Mouse (Mus musculus): Measurements from ENCODE around the gene Olfr412.

The Olfr412 gene

GRCm38 (mm10) chr11:74408587-74409446 is 46.9 kb downstream of the Olfr412 start:
- H3K4me3 ChIP-seq (replicated peaks; ENCODE audit: low read length), result no peak overlapping the region
- H3K36me3 ChIP-seq (ENCODE audit: insufficient read depth, low read length), result no peaks in the 10 kb centered on the region
- TF ChIP-seq POU5F1 (IDR thresholded peaks at IDR 0.05; ENCODE audit: borderline replicate concordance, low read length) (no peak), CTCF (conservative IDR thresholded peaks at IDR 0.05; ENCODE audit: low read length) (no peak), NANOG (IDR thresholded peaks at IDR 0.05; ENCODE audit: borderline replicate concordance, low read length) (no peak)
- no peaks in the 10 kb centered on the region; the same call in 1 of the 2 replicates for H3K27me3 ChIP-seq (ENCODE audit: insufficient read depth, low read length)
- no peaks in the 10 kb centered on the region for H3K9me3 ChIP-seq (ENCODE audit: low read length)
- no peaks in the 10 kb centered on the region for H3K4me1 ChIP-seq (replicated peaks; ENCODE audit: low read depth, low read length)

GRCm38 (mm10) chr11:74409447-74409754 is 47.5 kb downstream of the Olfr412 start:
- Histone ChIP-seq H3K4me1 (replicated peaks; ENCODE audit: low read depth, low read length) (no peaks in the 10 kb centered on the region), H3K4me3 (replicated peaks; ENCODE audit: low read length) (no peak overlapping the region), H3K27me3 (ENCODE audit: insufficient read depth, low read length) (no peaks in the 10 kb centered on the region; the same call in 1 of the 2 replicates), H3K36me3 (ENCODE audit: insufficient read depth, low read length) (no peaks in the 10 kb centered on the region), H3K9me3 (ENCODE audit: low read length) (no peaks in the 10 kb centered on the region)
- TF ChIP-seq POU5F1 (IDR thresholded peaks at IDR 0.05; ENCODE audit: borderline replicate concordance, low read length), result no peak
- TF ChIP-seq NANOG (IDR thresholded peaks at IDR 0.05; ENCODE audit: borderline replicate concordance, low read length), result no peak

DNA sequence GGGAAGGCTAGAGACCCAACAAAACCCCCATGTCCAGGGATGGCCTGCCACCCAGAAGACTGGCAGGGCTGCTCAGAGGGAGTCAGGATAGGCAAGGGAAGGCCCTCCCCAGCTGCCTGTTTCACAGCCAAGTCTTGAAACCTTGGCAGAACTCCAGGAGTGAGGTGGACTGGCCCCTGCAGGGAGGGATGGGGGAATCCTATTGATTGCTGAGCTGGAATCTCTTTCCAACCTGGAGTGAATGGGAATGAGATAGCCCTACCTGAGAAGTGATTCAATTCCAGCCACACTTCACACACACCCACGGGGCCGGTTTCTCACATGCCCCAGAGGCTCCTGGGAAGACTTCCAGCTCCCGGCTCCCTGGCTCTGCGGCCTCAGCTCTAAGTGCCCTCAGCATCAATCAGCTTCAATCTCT is 47.9 kb downstream of the Olfr412 start:
- TF ChIP-seq CTCF (conservative IDR thresholded peaks at IDR 0.05; ENCODE audit: low read length) (no peak), NANOG (IDR thresholded peaks at IDR 0.05; ENCODE audit: borderline replicate concordance, low read length) (no peak), POU5F1 (IDR thresholded peaks at IDR 0.05; ENCODE audit: borderline replicate concordance, low read length) (no peak)
- no peak overlapping the region for H3K4me3 ChIP-seq (replicated peaks; ENCODE audit: low read length)
- H3K27me3 ChIP-seq (ENCODE audit: insufficient read depth, low read length), result no peaks in the 10 kb centered on the region; the same call in 1 of the 2 replicates
- H3K36me3 ChIP-seq (ENCODE audit: insufficient read depth, low read length), result no peaks in the 10 kb centered on the region
- no peaks in the 10 kb centered on the region for H3K4me1 ChIP-seq (replicated peaks; ENCODE audit: low read depth, low read length)
- H3K9me3 ChIP-seq (ENCODE audit: low read length), result no peaks in the 10 kb centered on the region

- Histone ChIP-seq H3K36me3 (ENCODE audit: insufficient read depth, low read length) (no peaks in the 10 kb centered on the region), H3K27me3 (ENCODE audit: insufficient read depth, low read length) (no peaks in the 10 kb centered on the region; the same call in 1 of the 2 replicates), H3K4me1 (replicated peaks; ENCODE audit: low read depth, low read length) (no peaks in the 10 kb centered on the region), H3K9me3 (ENCODE audit: low read length) (no peaks in the 10 kb centered on the region), H3K4me3 (replicated peaks; ENCODE audit: low read length) (no peak overlapping the region)
- TF ChIP-seq NANOG (IDR thresholded peaks at IDR 0.05; ENCODE audit: borderline replicate concordance, low read length) (no peak), CTCF (conservative IDR thresholded peaks at IDR 0.05; ENCODE audit: low read length) (no peak), POU5F1 (IDR thresholded peaks at IDR 0.05; ENCODE audit: borderline replicate concordance, low read length) (no peak)
Measured at GRCm38 (mm10) chr11:74411943-74412342, 50.1 kb downstream of the Olfr412 start.

DNA sequence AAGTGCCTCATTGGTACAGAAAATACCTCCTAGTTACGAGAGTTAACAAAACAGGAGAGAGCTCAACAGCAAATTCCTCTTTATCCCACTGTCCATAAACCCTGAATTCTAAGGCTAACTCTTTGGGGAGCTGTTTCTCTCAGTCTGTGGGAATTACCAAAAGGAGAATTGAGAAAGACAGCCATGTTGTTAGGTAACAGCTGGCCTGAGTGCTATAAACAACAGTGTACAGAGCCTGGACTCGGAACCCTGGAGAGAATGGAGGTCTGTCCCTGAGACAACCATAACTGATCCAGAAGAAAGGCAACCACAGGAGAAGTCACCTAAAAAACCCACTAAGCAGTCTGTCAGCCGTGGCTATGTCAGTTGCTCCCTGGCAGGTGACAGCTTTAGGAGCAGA is 50.6 kb downstream of the Olfr412 start:
- Histone ChIP-seq H3K36me3 (ENCODE audit: insufficient read depth, low read length) (no peaks in the 10 kb centered on the region), H3K27me3 (ENCODE audit: insufficient read depth, low read length) (no peaks in the 10 kb centered on the region; the same call in 1 of the 2 replicates), H3K4me3 (replicated peaks; ENCODE audit: low read length) (no peak overlapping the region), H3K9me3 (ENCODE audit: low read length) (no peaks in the 10 kb centered on the region), H3K4me1 (replicated peaks; ENCODE audit: low read depth, low read length) (no peaks in the 10 kb centered on the region)
- no peak for TF ChIP-seq POU5F1 (IDR thresholded peaks at IDR 0.05; ENCODE audit: borderline replicate concordance, low read length)
- TF ChIP-seq NANOG (IDR thresholded peaks at IDR 0.05; ENCODE audit: borderline replicate concordance, low read length), result no peak
- no peak for TF ChIP-seq CTCF (conservative IDR thresholded peaks at IDR 0.05; ENCODE audit: low read length)

DNA sequence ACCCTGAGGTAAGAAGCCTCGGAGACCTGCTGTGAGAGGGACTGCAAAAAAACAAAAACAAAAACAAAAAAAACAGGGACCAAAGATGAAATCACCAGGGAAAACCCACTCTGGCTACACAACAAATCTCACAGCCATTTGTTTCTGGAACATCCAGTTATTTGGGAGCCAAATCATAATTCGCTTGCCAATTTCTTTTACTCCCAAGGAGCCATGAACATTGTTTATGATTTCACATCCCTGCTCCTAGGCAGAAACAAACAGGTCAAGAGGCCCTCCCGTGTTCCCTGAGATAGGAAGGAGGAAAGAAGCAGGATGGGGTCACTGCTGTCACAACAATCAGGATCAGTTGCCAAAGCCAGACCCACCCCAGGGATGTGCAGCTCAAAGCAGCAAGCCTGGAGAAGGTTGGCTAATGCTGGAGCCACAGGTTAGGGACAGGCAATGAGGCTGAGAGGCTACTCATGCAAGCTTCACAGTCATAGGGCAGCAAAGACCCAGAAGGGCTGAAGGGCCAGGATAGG is 51.6 kb downstream of the Olfr412 start:
- Histone ChIP-seq H3K4me1 (replicated peaks; ENCODE audit: low read depth, low read length) (no peaks in the 10 kb centered on the region), H3K27me3 (ENCODE audit: insufficient read depth, low read length) (no peaks in the 10 kb centered on the region; the same call in 1 of the 2 replicates), H3K9me3 (ENCODE audit: low read length) (no peaks in the 10 kb centered on the region), H3K36me3 (ENCODE audit: insufficient read depth, low read length) (no peaks in the 10 kb centered on the region), H3K4me3 (replicated peaks; ENCODE audit: low read length) (no peak overlapping the region)
- no peak for TF ChIP-seq CTCF (conservative IDR thresholded peaks at IDR 0.05; ENCODE audit: low read length)
- no peak for TF ChIP-seq POU5F1 (IDR thresholded peaks at IDR 0.05; ENCODE audit: borderline replicate concordance, low read length)

GRCm38 (mm10) chr11:74414112-74414511 is 52.2 kb downstream of the Olfr412 start:
- Histone ChIP-seq H3K27me3 (ENCODE audit: insufficient read depth, low read length) (no peaks in the 10 kb centered on the region; the same call in 1 of the 2 replicates), H3K4me1 (replicated peaks; ENCODE audit: low read depth, low read length) (no peaks in the 10 kb centered on the region), H3K4me3 (replicated peaks; ENCODE audit: low read length) (no peak overlapping the region), H3K36me3 (ENCODE audit: insufficient read depth, low read length) (no peaks in the 10 kb centered on the region), H3K9me3 (ENCODE audit: low read length) (no peaks in the 10 kb centered on the region)
- TF ChIP-seq NANOG (IDR thresholded peaks at IDR 0.05; ENCODE audit: borderline replicate concordance, low read length) (no peak), POU5F1 (IDR thresholded peaks at IDR 0.05; ENCODE audit: borderline replicate concordance, low read length) (no peak), CTCF (conservative IDR thresholded peaks at IDR 0.05; ENCODE audit: low read length) (no peak)

DNA sequence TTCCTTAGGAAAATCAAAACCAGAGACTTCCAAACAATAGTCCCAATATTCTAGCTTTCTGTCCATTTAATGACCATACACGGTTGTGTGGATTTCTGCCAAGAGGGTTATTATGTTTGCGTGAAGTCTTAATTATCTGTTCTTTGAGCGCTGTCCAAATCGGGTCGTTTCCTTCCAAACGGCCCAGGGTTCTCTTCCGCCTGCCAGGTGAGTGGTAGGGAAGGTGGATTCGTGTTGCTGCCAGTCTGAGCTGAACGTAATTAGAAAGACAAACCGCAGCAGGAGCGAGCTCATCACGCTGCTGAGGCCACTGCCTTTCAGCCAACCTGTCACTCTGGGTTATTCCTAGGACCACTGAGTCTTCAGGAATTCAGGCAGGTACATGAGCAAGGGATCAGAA is 53.9 kb downstream of the Olfr412 start:
- Histone ChIP-seq H3K9me3 (ENCODE audit: low read length) (no peaks in the 10 kb centered on the region), H3K4me3 (replicated peaks; ENCODE audit: low read length) (no peak overlapping the region), H3K27me3 (ENCODE audit: insufficient read depth, low read length) (no peaks in the 10 kb centered on the region; the same call in 1 of the 2 replicates), H3K36me3 (ENCODE audit: insufficient read depth, low read length) (no peaks in the 10 kb centered on the region), H3K4me1 (replicated peaks; ENCODE audit: low read depth, low read length) (no peaks in the 10 kb centered on the region)
- TF ChIP-seq POU5F1 (IDR thresholded peaks at IDR 0.05; ENCODE audit: borderline replicate concordance, low read length), result no peak
- no peak for TF ChIP-seq CTCF (conservative IDR thresholded peaks at IDR 0.05; ENCODE audit: low read length)
- no peak for TF ChIP-seq NANOG (IDR thresholded peaks at IDR 0.05; ENCODE audit: borderline replicate concordance, low read length)
